Mouse (Mus musculus) hindbrain, embryonic 14.5 days (tissue): ENCODE measurements around the gene Ly6g6f. TPM values are rescaled to one million over a fixed set of nuclear protein-coding genes. Genes with fewer than 3 reads are reported as not detected.
A peak's percentile ranks its signal among the peaks of the same experiment; 100 is the strongest.

Experiments
- ATAC-seq: fragments of 200-750 bp; cut with Nextera tagmentation; 2 replicates; pipeline ENCODE4 v1.8.0; 2017; ENCODE audit warnings: moderate number of reproducible peaks, mild to moderate bottlenecking, moderate TSS enrichment, moderate library complexity; ENCODE audit not compliant: low FRiP score
- DNase-seq: peaks from one replicate; pipeline ENCODE4 v3.0.0-alpha.2; 2015; ENCODE audit warnings: low spot score
- H3K27ac ChIP-seq: fragments of 300-500 bp; sonication (generic); 2 replicates; pipeline ENCODE4 v1.5.1; 2014; ENCODE audit warnings: mild to moderate bottlenecking, moderate library complexity
- H3K27me3 ChIP-seq: fragments of 300-500 bp; sonication (generic); 2 replicates; pipeline ENCODE4 v1.6.1; 2014; ENCODE audit warnings: mild to moderate bottlenecking, low read length, mixed read lengths; ENCODE audit not compliant: control insufficient read depth, insufficient read depth
- H3K36me3 ChIP-seq: fragments of 300-500 bp; sonication (generic); replicated peaks from 2 replicates; pipeline ENCODE4 v1.6.1; 2014; ENCODE audit not compliant: control insufficient read depth, insufficient read depth
- H3K4me1 ChIP-seq: fragments of 300-500 bp; sonication (generic); replicated peaks from 2 replicates; pipeline ENCODE4 v1.6.1; 2014; ENCODE audit warnings: antibody characterized with exemption, low read length, mixed read lengths; ENCODE audit not compliant: control insufficient read depth, insufficient read depth
- H3K4me2 ChIP-seq: fragments of 300-500 bp; sonication (generic); replicated peaks from 2 replicates; pipeline ENCODE4 v1.6.1; 2014; ENCODE audit warnings: mild to moderate bottlenecking, moderate library complexity
- H3K4me3 ChIP-seq: fragments of 300-500 bp; sonication (generic); replicated peaks from 2 replicates; pipeline ENCODE4 v1.5.1; 2014; ENCODE audit warnings: mild to moderate bottlenecking, low read length
- H3K9ac ChIP-seq: fragments of 300-500 bp; sonication (generic); 2 replicates; pipeline ENCODE4 v1.6.1; 2014
- H3K9me3 ChIP-seq: fragments of 300-500 bp; sonication (generic); 2 replicates; pipeline ENCODE4 v1.6.1; 2016; ENCODE audit warnings: low read length; ENCODE audit not compliant: control insufficient read depth
- WGBS: fragments of 180-500 bp; shearing (Covaris S2); extraction: QIAGEN DNeasy Blood & Tissue Kit; methylation state at CpG from one replicate; pipeline ENCODE4 v1.1.7; 2014; 5-methylcytosine and 5-hydroxymethylcytosine counted together
- polyA plus RNA-seq: library from polyadenylated mRNA; unstranded; fragments of >200 nt; fragmentation: Nextera tagmentation; extraction: Ambion mirVana; gene quantifications from 2 replicates; pipeline ENCODE4 v1.2.1, GENCODE M21; 2014

Ly6g6f gene
- polyA plus RNA-seq, 1 experiment from 2014 or later = 0.23 TPM

GRCm38 (mm10) chr17:35083929-35084497, 1.4 kb downstream of the Ly6g6f start:
- Histone ChIP-seq H3K4me2 (no peak overlapping the region), H3K9ac (no peak overlapping the region), H3K4me1 (no peaks in the 10 kb centered on the region), H3K27me3 (no peaks in the 10 kb centered on the region), H3K4me3 (no peak overlapping the region), H3K9me3 (no peaks in the 10 kb centered on the region), H3K36me3 (no peaks in the 10 kb centered on the region), H3K27ac (no peak overlapping the region)
- 77% methylated on average over 3 of the region's 3 CpGs for WGBS
- DNase-seq (no peak), ATAC-seq (no peak)

GRCm38 (mm10) chr17:35082841-35083576, 2.4 kb downstream of the Ly6g6f start:
- 86% methylated on average over 16 of the region's 16 CpGs for WGBS
- no peak overlapping the region for H3K4me3 ChIP-seq

DNA sequence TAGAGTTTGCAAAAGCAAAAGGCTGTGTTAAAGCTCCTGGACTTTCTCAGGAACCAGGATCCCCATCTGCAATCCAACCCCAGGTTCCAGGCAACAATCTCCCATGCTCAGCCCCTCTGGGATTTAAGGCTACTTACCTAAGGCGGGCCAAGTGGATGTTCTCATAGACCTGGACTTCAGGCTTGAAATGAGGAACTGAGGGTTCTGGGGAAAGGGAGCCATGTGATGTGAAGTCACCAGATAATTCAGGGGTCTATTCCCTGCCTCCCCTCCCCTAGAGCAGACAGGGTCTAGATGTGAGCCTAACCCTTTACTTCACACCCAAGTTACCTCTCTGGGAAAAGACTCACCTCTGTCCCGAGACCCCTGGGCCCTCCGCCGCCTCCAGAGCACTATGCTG, 4.7 kb downstream of the Ly6g6f start:
- peak overlapping the region; percentile 11; the same call in 1 of the 2 replicates for H3K9ac ChIP-seq
- no peaks in the 10 kb centered on the region for H3K36me3 ChIP-seq
- H3K9me3 ChIP-seq = no peaks in the 10 kb centered on the region
- H3K27me3 ChIP-seq = no peaks in the 10 kb centered on the region
- no peak overlapping the region for H3K4me3 ChIP-seq
- no peak for DNase-seq
- 0 out of 2 replicates have a peak, but pooled peaks cover 5% of the 10 kb centered on the region for H3K4me1 ChIP-seq
- H3K27ac ChIP-seq = no peak overlapping the region
- no peak for ATAC-seq
- 66% methylated on average over 4 of the region's 4 CpGs for WGBS
- H3K4me2 ChIP-seq = no peak overlapping the region

More at GRCm38 (mm10) chr17:35082841-35083576, 2.4 kb downstream of the Ly6g6f start:
- Histone ChIP-seq H3K27ac (no peak overlapping the region), H3K4me2 (no peak overlapping the region), H3K9me3 (no peaks in the 10 kb centered on the region), H3K27me3 (no peaks in the 10 kb centered on the region), H3K9ac (no peak overlapping the region), H3K4me1 (no peaks in the 10 kb centered on the region), H3K36me3 (no peaks in the 10 kb centered on the region)
- no peak for ATAC-seq
- DNase-seq = no peak

- no peak for DNase-seq
- no peak overlapping the region for H3K9ac ChIP-seq
- WGBS = 72% methylated on average over 6 of the region's 6 CpGs
Observed at GRCm38 (mm10) chr17:35080248-35080647, 5.2 kb downstream of the Ly6g6f start.

GRCm38 (mm10) chr17:35079778-35080177, 5.6 kb downstream of the Ly6g6f start:
- 70% methylated on average over 9 of the region's 9 CpGs for WGBS
- ATAC-seq = no peak
- no peak for DNase-seq
- Histone ChIP-seq H3K27ac (no peak overlapping the region), H3K36me3 (no peaks in the 10 kb centered on the region), H3K4me3 (no peak overlapping the region), H3K9ac (no peak overlapping the region), H3K4me2 (no peak overlapping the region), H3K9me3 (no peaks in the 10 kb centered on the region), H3K4me1 (0 out of 2 replicates have a peak, but pooled peaks cover 5% of the 10 kb centered on the region), H3K27me3 (no peaks in the 10 kb centered on the region)

More at GRCm38 (mm10) chr17:35080248-35080647, 5.2 kb downstream of the Ly6g6f start:
- Histone ChIP-seq H3K4me3 (no peak overlapping the region), H3K36me3 (no peaks in the 10 kb centered on the region), H3K27ac (no peak overlapping the region), H3K27me3 (no peaks in the 10 kb centered on the region), H3K9me3 (no peaks in the 10 kb centered on the region), H3K4me1 (0 out of 2 replicates have a peak, but pooled peaks cover 5% of the 10 kb centered on the region), H3K4me2 (no peak overlapping the region)
- no peak for ATAC-seq

GRCm38 (mm10) chr17:35077786-35078233, 7.6 kb downstream of the Ly6g6f start, which contains the start of gene Ly6g6d:
TSS of gene Ly6g6d (minus strand) at chr17:35078065.
- Histone ChIP-seq H3K4me3 (peak within 1 kb of the TSS; percentile 6; the same call in 1 of the 2 replicates), H3K36me3 (no peaks in the 10 kb centered on the region), H3K9me3 (no peaks in the 10 kb centered on the region), H3K9ac (no peak within 1 kb of the TSS; the same call in 1 of the 2 replicates), H3K4me1 (0 out of 2 replicates have a peak, but pooled peaks cover 5% of the 10 kb centered on the region), H3K27ac (no peak within 1 kb of the TSS), H3K27me3 (no peaks in the 10 kb centered on the region), H3K4me2 (peak within 1 kb of the TSS; percentile 38)
- DNase-seq = no peak
- 13% methylated on average over 14 of the region's 14 CpGs for WGBS
- ATAC-seq = no peak

DNA sequence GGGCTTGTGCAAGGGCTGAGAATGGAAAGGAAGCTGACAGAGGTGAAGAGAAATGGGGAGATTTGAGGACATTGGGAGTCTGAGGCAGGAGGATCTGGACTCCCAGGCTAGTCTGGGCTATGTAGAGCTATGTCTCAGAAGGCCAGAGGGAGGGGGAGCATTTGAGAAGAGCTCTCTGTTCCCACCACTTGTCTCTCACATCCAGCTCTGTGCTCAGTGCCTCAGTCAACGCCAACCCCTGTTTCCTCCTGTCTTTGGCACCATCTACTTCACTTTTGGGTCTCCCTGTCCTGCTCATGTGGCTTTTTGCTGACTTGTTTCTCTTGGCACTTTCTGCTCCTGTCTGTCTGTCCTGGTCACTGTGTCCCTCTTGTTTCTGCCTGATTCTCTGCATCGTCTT, 8.1 kb downstream of the Ly6g6f start:
- Histone ChIP-seq H3K9me3 (no peaks in the 10 kb centered on the region), H3K4me2 (peak overlapping the region; percentile 38), H3K4me3 (0 out of 2 replicates have a peak overlapping the region, but pooled peaks have one; percentile 6), H3K27me3 (no peaks in the 10 kb centered on the region), H3K27ac (no peak overlapping the region), H3K36me3 (no peaks in the 10 kb centered on the region), H3K4me1 (0 out of 2 replicates have a peak, but pooled peaks cover 5% of the 10 kb centered on the region), H3K9ac (no peak overlapping the region)
- 67% methylated on average over 2 of the region's 2 CpGs for WGBS
- ATAC-seq (no peak), DNase-seq (no peak)

- H3K27ac ChIP-seq = no peak within 1 kb of the TSS
- no peaks in the 10 kb centered on the region for H3K27me3 ChIP-seq
- H3K9ac ChIP-seq = no peak within 1 kb of the TSS; the same call in 1 of the 2 replicates
- H3K4me1 ChIP-seq = 0 out of 2 replicates have a peak, but pooled peaks cover 5% of the 10 kb centered on the region
- H3K36me3 ChIP-seq = no peaks in the 10 kb centered on the region
- no peaks in the 10 kb centered on the region for H3K9me3 ChIP-seq
- peak within 1 kb of the TSS; percentile 38 for H3K4me2 ChIP-seq
- DNase-seq = no peak
- ATAC-seq = no peak
- peak within 1 kb of the TSS; percentile 6; the same call in 1 of the 2 replicates for H3K4me3 ChIP-seq
- WGBS = 42% methylated on average over 10 of the region's 10 CpGs
Observed at GRCm38 (mm10) chr17:35076507-35077176, 8.8 kb downstream of the Ly6g6f start, which contains the start of gene Ly6g6e. TSS of gene Ly6g6e (plus strand) at chr17:35076902.

DNA sequence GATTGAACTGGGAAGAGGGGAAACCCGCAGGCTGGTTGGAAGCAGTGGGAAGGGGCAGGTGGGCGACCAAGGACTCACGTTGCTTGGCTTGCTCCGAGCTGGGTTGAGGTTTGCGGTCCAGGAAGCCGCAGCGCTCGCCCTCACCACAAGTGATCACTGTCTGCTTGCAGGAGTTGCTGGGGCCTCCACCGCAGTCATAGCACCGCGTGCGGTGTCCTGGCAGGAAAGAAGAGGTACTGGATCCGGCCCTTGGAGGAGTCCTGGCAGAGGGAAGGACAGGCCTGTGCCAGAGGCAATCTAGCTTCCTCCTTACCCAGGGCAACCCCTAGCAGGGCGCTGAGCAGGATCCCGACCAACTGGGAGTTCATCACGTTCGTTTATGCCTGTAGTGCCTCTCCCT, 11.3 kb downstream of the Ly6g6f start:
- Histone ChIP-seq H3K4me1 (0 out of 2 replicates have a peak, but pooled peaks cover 5% of the 10 kb centered on the region), H3K27ac (no peak overlapping the region), H3K4me2 (no peak overlapping the region), H3K9ac (no peak overlapping the region), H3K9me3 (no peaks in the 10 kb centered on the region), H3K4me3 (no peak overlapping the region), H3K36me3 (no peaks in the 10 kb centered on the region), H3K27me3 (no peaks in the 10 kb centered on the region)
- 57% methylated on average over 17 of the region's 17 CpGs for WGBS
- DNase-seq (no peak), ATAC-seq (no peak)
